Mouse (Mus musculus): ENCODE measurements around the gene Atp8b4.

DNA sequence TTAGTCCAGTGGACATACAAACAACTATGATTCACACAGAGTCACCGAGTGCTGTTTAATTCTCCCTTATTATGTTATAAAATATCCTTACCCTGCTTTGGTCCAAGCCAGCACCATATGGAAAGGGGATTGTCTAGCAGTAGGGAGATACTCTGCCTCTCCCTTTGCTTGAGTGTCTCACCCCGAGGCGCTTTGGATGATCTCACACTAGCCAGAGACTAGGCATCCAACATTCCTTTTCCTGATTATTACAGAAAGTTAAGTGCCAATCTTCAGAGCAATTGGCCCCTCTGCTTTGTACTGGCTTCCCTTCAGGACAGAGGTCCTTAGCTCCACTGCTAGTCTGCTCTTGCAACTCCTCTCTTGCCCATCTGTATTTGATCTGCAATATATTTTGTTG, 226.2 kb downstream of the Atp8b4 start:
- no peak for TF ChIP-seq CTCF (conservative IDR thresholded peaks at IDR 0.05; ENCODE audit: low read length)
- no peak for TF ChIP-seq POU5F1 (IDR thresholded peaks at IDR 0.05; ENCODE audit: borderline replicate concordance, low read length)
